16 mouse cellular contexts compared by ENCODE assay signal in the genomic region with DNA sequence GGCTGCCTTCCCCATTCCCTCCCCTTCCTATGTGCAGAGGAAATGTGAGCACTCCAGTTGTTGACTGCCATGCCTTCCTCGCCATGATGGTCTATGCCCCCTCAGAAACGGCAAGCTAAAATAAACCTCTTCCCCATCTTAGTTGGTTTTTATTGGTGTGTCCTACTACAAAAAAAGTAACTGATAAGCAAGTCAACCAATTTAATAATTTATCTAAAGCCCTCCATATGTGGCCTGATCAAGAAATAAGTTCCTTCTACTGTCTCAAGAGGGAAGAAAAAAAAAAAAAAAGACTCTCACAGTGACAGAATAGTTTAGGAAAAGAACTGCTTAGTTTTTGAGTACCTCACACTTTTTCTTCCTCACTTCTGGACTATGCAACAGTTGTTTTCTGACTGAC.
"Had no signal": no experiment of that assay in that cellular context is flagged by ENCODE, and none has a peak within 500 bp of the region (broad histone marks: within the 10 kb centered on the region; RNA-seq: fewer than 3 reads in every experiment).

No protein-coding gene starts in this region.

- H3K9me3 ChIP-seq: neural tube, embryonic 13.5 days; neural tube, embryonic 15.5 days; stomach, embryonic 15.5 days had no signal

- H3K27me3 ChIP-seq: neural tube, embryonic 13.5 days; neural tube, embryonic 15.5 days; stomach, embryonic 15.5 days had no signal

- H3K4me3 ChIP-seq: neural tube, embryonic 13.5 days; neural tube, embryonic 15.5 days; stomach, embryonic 15.5 days had no signal

- DNase-seq: retina, postnatal 1 day; right cerebral cortex, adult 18-20 months; right cerebral cortex, postnatal 14 days; right cerebral cortex, postnatal 25 days; right cerebral cortex, postnatal 4 days; spleen, adult 18-20 months; thymus, adult 18-20 months; thymus, adult 2 months; thymus, postnatal 14 days; thymus, postnatal 25 days; thymus, postnatal 36 days; thymus, postnatal 4 days had no signal

- H3K9ac ChIP-seq: neural tube, embryonic 13.5 days; neural tube, embryonic 15.5 days; stomach, embryonic 15.5 days had no signal

- H3K27ac ChIP-seq: neural tube, embryonic 13.5 days; neural tube, embryonic 15.5 days; stomach, embryonic 15.5 days; stomach, postnatal 0 days had no signal

- H3K36me3 ChIP-seq: neural tube, embryonic 13.5 days; neural tube, embryonic 15.5 days; stomach, embryonic 15.5 days had no signal
